Mouse (Mus musculus) lung, adult 2 months (tissue): ENCODE measurements around the gene Padi3.

Experiments
- CTCF ChIP-seq: fragments of 200-500 bp; IDR thresholded peaks from 2 replicates; pipeline ENCODE4 v1.5.1; 2011; ENCODE audit warnings: mild to moderate bottlenecking, low read length, control low read depth; ENCODE audit not compliant: insufficient read depth
- POLR2A ChIP-seq: fragments of 200-500 bp; IDR thresholded peaks from 2 replicates; pipeline ENCODE4 v1.6.1; 2011; ENCODE audit warnings: low read depth, mild to moderate bottlenecking, control low read depth, low read length, borderline replicate concordance; ENCODE audit errors: extremely low read depth

DNA sequence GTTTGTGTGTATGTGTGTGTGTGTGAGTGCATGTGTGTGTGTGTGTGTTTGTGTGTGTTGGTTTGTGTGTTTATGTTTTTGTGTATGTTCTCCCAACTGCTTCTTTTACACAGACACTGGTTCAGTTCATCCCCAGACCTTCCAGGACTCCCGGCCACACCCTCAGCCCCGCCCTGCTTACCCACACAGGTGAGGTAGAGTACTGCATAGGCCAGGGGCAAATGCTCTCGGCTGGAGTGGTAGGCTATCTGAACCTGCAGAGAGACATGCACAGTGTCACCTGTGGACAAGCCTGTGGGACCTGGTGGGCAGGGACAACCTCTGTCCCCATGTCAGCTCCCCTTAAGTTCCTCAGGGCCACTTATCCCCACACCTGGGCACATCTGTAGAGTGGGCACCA lies 9.1 kb downstream of the Padi3 start:
- no peak for TF ChIP-seq POLR2A
- no peak for TF ChIP-seq CTCF
